Mouse (Mus musculus): ENCODE data around the gene Adamts4. TPM values are rescaled to one million over a fixed set of nuclear protein-coding genes. Genes with fewer than 3 reads are reported as not detected.

Adamts4 gene
- total and polyA plus RNA-seq, 3 experiments, result 0.04 to 0.25 (median 0.09) TPM

- H3K4me3 ChIP-seq (replicated peaks in 1 of 3; ENCODE audit: low read depth in 2 of 3, low read length in 2 of 3, poor library complexity in 1 of 3), result no peak overlapping the region
- dilution Hi-C loops (cut with MboI; ENCODE audit: extremely low pct_ligation_motif_present, extremely low pct_unique_long_range_greater_than_20kb, low sequenced_read_pairs) (no loop called here), in situ Hi-C loops (cut with MboI; ENCODE audit: low pct_ligation_motif_present, low pct_unique_long_range_greater_than_20kb, low sequenced_read_pairs) (no loop called here)
- no peaks in the 10 kb centered on the region for H3K36me3 ChIP-seq (replicated peaks in 1 of 2; ENCODE audit: control insufficient read depth in 1 of 2, insufficient read depth in 1 of 2, low read length in 1 of 2)
- no peak overlapping the region for H3K27ac ChIP-seq (ENCODE audit: insufficient read depth, low read depth)
- H3K9ac ChIP-seq (ENCODE audit: insufficient read depth, low read depth), result no peak overlapping the region
- H3K79me2 ChIP-seq (replicated peaks; ENCODE audit: control insufficient read depth, extremely low read depth, insufficient read depth, poor library complexity, severe bottlenecking), result no peaks in the 10 kb centered on the region
- no peak overlapping the region for H3K4me2 ChIP-seq (ENCODE audit: insufficient read depth, low read depth, poor library complexity, severe bottlenecking)
- DNase-seq (ENCODE audit: extremely low read depth), result no peak
- peaks cover 49% of the 10 kb centered on the region for H3K27me3 ChIP-seq (replicated peaks)
- TF ChIP-seq MXI1 (IDR thresholded peaks at IDR 0.05; ENCODE audit: low read depth, low read length), result no peak
- TF ChIP-seq CTCF (conservative IDR thresholded peaks at IDR 0.05 in 1 of 2, IDR thresholded peaks at IDR 0.05 in 1 of 2; ENCODE audit: low read depth in 2 of 2, low read length in 2 of 2), result no peak
- no peak for TF ChIP-seq ZKSCAN1 (IDR thresholded peaks at IDR 0.05; ENCODE audit: borderline replicate concordance, low read depth, low read length)
- TF ChIP-seq MAZ (IDR thresholded peaks at IDR 0.05; ENCODE audit: low read depth, low read length), result no peak
- TF ChIP-seq GABPA (IDR thresholded peaks at IDR 0.05; ENCODE audit: insufficient replicate concordance, low read depth, low read length), result no peak
- no peak for TF ChIP-seq NRF1 (IDR thresholded peaks at IDR 0.05; ENCODE audit: low read depth, low read length)
- TF ChIP-seq ETS1 (conservative IDR thresholded peaks at IDR 0.05; ENCODE audit: low read depth, low read length), result no peak
- no peak for TF ChIP-seq JUN (IDR thresholded peaks at IDR 0.05; ENCODE audit: insufficient read depth, low read depth, low read length)
- peaks cover 3% of the 10 kb centered on the region for H3K9me3 ChIP-seq (replicated peaks; ENCODE audit: low read length)
- 0 out of 4 replicates have a peak, but pooled peaks cover 0 to 5% of the 10 kb centered on the region in 2 experiments for H3K4me1 ChIP-seq (ENCODE audit: control insufficient read depth in 1 of 2, insufficient read depth in 2 of 2)
Measured at GRCm38 (mm10) chr1:171258921-171259320, 8.7 kb downstream of the Adamts4 start.

GRCm38 (mm10) chr1:171260316-171260715 is 10.1 kb downstream of the Adamts4 start:
- H3K27me3 ChIP-seq (replicated peaks), result peaks cover 43% of the 10 kb centered on the region
- dilution Hi-C loops (cut with MboI; ENCODE audit: extremely low pct_ligation_motif_present, extremely low pct_unique_long_range_greater_than_20kb, low sequenced_read_pairs), result no loop called here
- H3K27ac ChIP-seq (ENCODE audit: insufficient read depth, low read depth), result no peak overlapping the region
- no peaks in the 10 kb centered on the region for H3K36me3 ChIP-seq (replicated peaks in 1 of 2; ENCODE audit: control insufficient read depth in 1 of 2, insufficient read depth in 1 of 2, low read length in 1 of 2)
- H3K9me3 ChIP-seq (replicated peaks; ENCODE audit: low read length), result no peaks in the 10 kb centered on the region
- no peaks in the 10 kb centered on the region for H3K79me2 ChIP-seq (replicated peaks; ENCODE audit: control insufficient read depth, extremely low read depth, insufficient read depth, poor library complexity, severe bottlenecking)
- no peak for DNase-seq (ENCODE audit: extremely low read depth)
- in situ Hi-C loops (cut with MboI; ENCODE audit: low pct_ligation_motif_present, low pct_unique_long_range_greater_than_20kb, low sequenced_read_pairs), result no loop called here
- 0 out of 4 replicates have a peak, but pooled peaks cover 0 to 5% of the 10 kb centered on the region in 2 experiments for H3K4me1 ChIP-seq (ENCODE audit: control insufficient read depth in 1 of 2, insufficient read depth in 2 of 2)
- H3K4me3 ChIP-seq (replicated peaks in 1 of 3; ENCODE audit: low read depth in 2 of 3, low read length in 2 of 3, poor library complexity in 1 of 3), result no peak overlapping the region
- H3K9ac ChIP-seq (ENCODE audit: insufficient read depth, low read depth), result no peak overlapping the region
- TF ChIP-seq POLR2A (IDR thresholded peaks at IDR 0.05; ENCODE audit: low read depth, low read length) (no peak), RCOR1 (conservative IDR thresholded peaks at IDR 0.05; ENCODE audit: low read depth, low read length) (no peak), MAX (IDR thresholded peaks at IDR 0.05; ENCODE audit: low read length) (no peak), KAT2A (IDR thresholded peaks at IDR 0.05; ENCODE audit: insufficient replicate concordance, low read length) (no peak), CHD2 (IDR thresholded peaks at IDR 0.05; ENCODE audit: low read length) (no peak), HCFC1 (IDR thresholded peaks at IDR 0.05; ENCODE audit: low read depth, low read length) (no peak), RAD21 (IDR thresholded peaks at IDR 0.05; ENCODE audit: low read depth, low read length) (no peak), MAFK (IDR thresholded peaks at IDR 0.05; ENCODE audit: insufficient replicate concordance, low read length) (no peak), E2F4 (IDR thresholded peaks at IDR 0.05; ENCODE audit: insufficient replicate concordance, low read depth, low read length) (no peak), ZKSCAN1 (IDR thresholded peaks at IDR 0.05; ENCODE audit: borderline replicate concordance, low read depth, low read length) (no peak), MYC (IDR thresholded peaks at IDR 0.05; ENCODE audit: low read depth, low read length) (no peak), ELF1 (IDR thresholded peaks at IDR 0.05; ENCODE audit: low read depth, low read length) (no peak), MXI1 (IDR thresholded peaks at IDR 0.05; ENCODE audit: low read depth, low read length) (no peak), NELFE (IDR thresholded peaks at IDR 0.05; ENCODE audit: low read depth, low read length) (no peak), BHLHE40 (IDR thresholded peaks at IDR 0.05; ENCODE audit: low read depth, low read length) (no peak), CHD1 (IDR thresholded peaks at IDR 0.05; ENCODE audit: low read depth, low read length) (no peak)
- no peak overlapping the region for H3K4me2 ChIP-seq (ENCODE audit: insufficient read depth, low read depth, poor library complexity, severe bottlenecking)
